Mouse (Mus musculus) cortical plate, adult 2 months (tissue): ENCODE results near the gene Thsd7b.

Experiments used
- CTCF ChIP-seq: fragments of 200-500 bp; IDR thresholded peaks from 2 replicates; pipeline ENCODE4 v1.5.1; 2011; ENCODE audit warnings: mild to moderate bottlenecking, control low read depth, low read length; ENCODE audit not compliant: insufficient read depth; ENCODE audit errors: extremely low read depth
- POLR2A ChIP-seq: fragments of 200-500 bp; IDR thresholded peaks from 2 replicates; pipeline ENCODE4 v1.6.1; 2011; ENCODE audit warnings: mild to moderate bottlenecking, low read length, control low read depth; ENCODE audit not compliant: insufficient read depth; ENCODE audit errors: extremely low read depth

DNA sequence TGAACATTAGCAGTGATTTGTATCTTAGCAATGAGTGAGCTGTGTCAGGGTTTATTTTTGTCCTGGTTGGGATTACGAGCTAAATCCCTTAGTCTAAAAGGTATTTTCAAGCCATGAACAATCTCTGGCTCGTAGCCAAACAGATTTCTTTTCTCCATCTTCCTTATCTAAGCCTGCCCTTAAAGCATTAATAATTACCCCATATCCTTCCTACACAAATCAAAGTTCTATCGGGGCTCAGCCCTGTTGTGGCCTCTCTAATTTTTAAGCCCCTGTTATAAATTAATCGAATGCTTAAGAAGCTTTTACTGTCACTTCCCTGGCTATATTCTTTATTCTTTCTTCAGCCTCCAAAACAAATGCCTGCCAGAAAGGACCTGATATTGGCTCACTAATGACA is 506.4 kb downstream of the Thsd7b start:
- TF ChIP-seq CTCF (no peak), POLR2A (no peak)
